In genomic region chr6:118019569-118019968, GRCm38 (mm10) we compare ENCODE assay signal across 8 mouse cellular contexts. TPM values are rescaled to one million over a fixed set of nuclear protein-coding genes. Genes with fewer than 3 reads are reported as not detected.
DNase-seq lines count a peak whose midpoint lies in the region; ATAC-seq lines count a peak whose summit lies in the region.
"Had no signal": no experiment of that assay in that cellular context is flagged by ENCODE, and none has a peak within 500 bp of the region (broad histone marks: within the 10 kb centered on the region; RNA-seq: fewer than 3 reads in every experiment).

No protein-coding gene starts in this region.

- no peaks in the 10 kb centered on the region for H3K27me3 ChIP-seq in hindbrain, embryonic 16.5 days (replicated peaks; ENCODE audit: control insufficient read depth, insufficient read depth, low read length)
- H3K27me3 ChIP-seq in neural tube, embryonic 14.5 days (ENCODE audit: control insufficient read depth, insufficient read depth, low read length): no peaks in the 10 kb centered on the region

- peak; percentile 47 to 51 for DNase-seq in cerebellum, adult 18-20 months
- DNase-seq in embryo, embryonic 11 days: peak; percentile 54
- DNase-seq in heart, postnatal 10 days: no peak
- no peak for DNase-seq in gastrocnemius, postnatal 14 days
- DNase-seq in spleen, adult 12 weeks (ENCODE audit: low spot score): no peak

- WGBS in hindbrain, embryonic 16.5 days: 14% methylated on average over 7 of the region's 7 CpGs
- 17% methylated on average over 7 of the region's 7 CpGs for WGBS in neural tube, embryonic 14.5 days

- H3K4me3 ChIP-seq in hindbrain, embryonic 16.5 days (ENCODE audit: low read length): no peak overlapping the region
- H3K4me3 ChIP-seq in neural tube, embryonic 14.5 days (ENCODE audit: low read depth, low read length): no peak overlapping the region
- H3K4me3 ChIP-seq: embryonic facial prominence, embryonic 13.5 days had no signal

- H3K9ac ChIP-seq in hindbrain, embryonic 16.5 days (ENCODE audit: low read depth, low read length): peak overlapping the region; percentile 48; the same call in 1 of the 2 replicates
- H3K9ac ChIP-seq in neural tube, embryonic 14.5 days (replicated peaks; ENCODE audit: low read depth, low read length): no peak overlapping the region
- H3K9ac ChIP-seq: embryonic facial prominence, embryonic 13.5 days had no signal

- H3K4me2 ChIP-seq in hindbrain, embryonic 16.5 days (ENCODE audit: low read length): peak overlapping the region; percentile 9; the same call in 1 of the 2 replicates
- H3K4me2 ChIP-seq in neural tube, embryonic 14.5 days (ENCODE audit: low read depth, low read length): no peak overlapping the region
- H3K4me2 ChIP-seq: embryonic facial prominence, embryonic 13.5 days had no signal

- H3K36me3 ChIP-seq in hindbrain, embryonic 16.5 days (ENCODE audit: control insufficient read depth, insufficient read depth, low read length): no peaks in the 10 kb centered on the region
- no peaks in the 10 kb centered on the region for H3K36me3 ChIP-seq in neural tube, embryonic 14.5 days (ENCODE audit: control insufficient read depth, insufficient read depth, low read length)
- H3K36me3 ChIP-seq: embryonic facial prominence, embryonic 13.5 days had no signal

- peak; percentile 82 for ATAC-seq in hindbrain, embryonic 16.5 days
- ATAC-seq in neural tube, embryonic 14.5 days (ENCODE audit: low read depth): peak; percentile 81; the same call in 1 of the 2 replicates

- peak overlapping the region; percentile 30 for H3K27ac ChIP-seq in hindbrain, embryonic 16.5 days (ENCODE audit: low read depth, low read length)
- 0 out of 2 replicates have a peak overlapping the region, but pooled peaks have one; percentile 22 for H3K27ac ChIP-seq in neural tube, embryonic 14.5 days (ENCODE audit: low read depth, low read length)
- H3K27ac ChIP-seq: embryonic facial prominence, embryonic 13.5 days had no signal

- H3K9me3 ChIP-seq in hindbrain, embryonic 16.5 days (ENCODE audit: control insufficient read depth, low read length): no peaks in the 10 kb centered on the region
- H3K9me3 ChIP-seq in neural tube, embryonic 14.5 days (ENCODE audit: control insufficient read depth, low read length): no peaks in the 10 kb centered on the region
- H3K9me3 ChIP-seq: embryonic facial prominence, embryonic 13.5 days had no signal

- intact Hi-C loops in heart, postnatal 10 days (cut with DNase I): no loop called here
- intact Hi-C loops in gastrocnemius, postnatal 14 days (cut with DNase I; ENCODE audit: low total_unique reads): no loop called here

- H3K4me1 ChIP-seq in hindbrain, embryonic 16.5 days (ENCODE audit: control insufficient read depth, insufficient read depth, low read depth, low read length): peaks cover 27% of the 10 kb centered on the region
- peaks cover 9% of the 10 kb centered on the region; the same call in 1 of the 2 replicates for H3K4me1 ChIP-seq in neural tube, embryonic 14.5 days (ENCODE audit: control insufficient read depth, insufficient read depth, low read length)
- H3K4me1 ChIP-seq: embryonic facial prominence, embryonic 13.5 days had no signal

RNA-seq across cellular contexts. Expression of gene Rasgef1a, which starts 8.3 kb away (rescaled TPM):
- polyA plus RNA-seq in hindbrain, embryonic 16.5 days (2015; fragmentation: Nextera tagmentation; extraction: Ambion mirVana): 5.7 and 6.5 TPM in 2 replicates
- polyA plus RNA-seq in neural tube, embryonic 14.5 days (2014; fragmentation: Nextera tagmentation; extraction: Ambion mirVana): 1.4 and 1.6 TPM in 2 replicates
- under 1 TPM; 0.10 to 0.37 TPM for total RNA-seq in heart, postnatal 10 days (2021)
- total RNA-seq in gastrocnemius, postnatal 14 days (2021): under 1 TPM; 0.27 to 0.29 TPM

Comparison
In these comparisons a context has a peak if more than half of its experiments do, and no peak if none do; other contexts are left out.
1. DNase-seq: peak in cerebellum, adult 18-20 months (2 of 2) and embryo, embryonic 11 days (single experiment); none in heart, postnatal 10 days (0 of 2), gastrocnemius, postnatal 14 days (single experiment) and spleen, adult 12 weeks (single experiment).